Mouse (Mus musculus) liver, embryonic 11.5 days (tissue): Measurements from ENCODE around the gene Cyp26b1. TPM values are rescaled to one million over a fixed set of nuclear protein-coding genes. Genes with fewer than 3 reads are reported as not detected.

Experiments
- ATAC-seq: fragments of 200-750 bp; cut with Nextera tagmentation; replicated peaks from 2 replicates; pipeline ENCODE4 v1.8.0; 2017; ENCODE audit warnings: moderate number of reproducible peaks, mild to moderate bottlenecking, moderate TSS enrichment, moderate library complexity; ENCODE audit not compliant: low FRiP score
- DNase-seq: peaks from one replicate; pipeline ENCODE4 v3.0.0-alpha.2; 2017; ENCODE audit warnings: low spot score
- H3K27ac ChIP-seq: fragments of 300-500 bp; sonication (generic); 2 replicates; pipeline ENCODE4 v1.5.1; 2014; ENCODE audit warnings: mild to moderate bottlenecking, low read depth, low read length, control low read depth
- H3K27me3 ChIP-seq: fragments of 300-500 bp; sonication (generic); replicated peaks from 2 replicates; pipeline ENCODE4 v1.6.1; 2014; ENCODE audit warnings: low read length, mixed read lengths; ENCODE audit not compliant: control insufficient read depth, insufficient read depth
- H3K36me3 ChIP-seq: fragments of 300-500 bp; sonication (generic); 2 replicates; pipeline ENCODE4 v1.6.1; 2014; ENCODE audit warnings: mild to moderate bottlenecking, low read length, moderate library complexity, mixed read lengths; ENCODE audit not compliant: control insufficient read depth, insufficient read depth
- H3K4me1 ChIP-seq: fragments of 300-500 bp; sonication (generic); replicated peaks from 2 replicates; pipeline ENCODE4 v1.6.1; 2014; ENCODE audit warnings: low read length, mixed read lengths; ENCODE audit not compliant: control insufficient read depth, insufficient read depth
- H3K4me2 ChIP-seq: fragments of 300-500 bp; sonication (generic); 2 replicates; pipeline ENCODE4 v1.6.1; 2014; ENCODE audit warnings: mild to moderate bottlenecking, control low read depth, moderate library complexity
- H3K4me3 ChIP-seq: fragments of 300-500 bp; sonication (generic); 2 replicates; pipeline ENCODE4 v1.5.1; 2014; ENCODE audit warnings: low read depth, low read length, control low read depth
- H3K9ac ChIP-seq: fragments of 300-500 bp; sonication (generic); 2 replicates; pipeline ENCODE4 v1.6.1; 2014; ENCODE audit warnings: low read depth, low read length, control low read depth
- H3K9me3 ChIP-seq: fragments of 300-500 bp; sonication (generic); 2 replicates; pipeline ENCODE4 v1.6.1; 2016; ENCODE audit warnings: low read length, inconsistent platforms, mixed read lengths; ENCODE audit not compliant: control insufficient read depth
- WGBS: fragments of 180-500 bp; shearing (Covaris S2); extraction: QIAGEN DNeasy Blood & Tissue Kit; methylation state at CpG from one replicate; pipeline ENCODE4 v1.1.7; 2014; 5-methylcytosine and 5-hydroxymethylcytosine counted together
- polyA plus RNA-seq: library from polyadenylated mRNA; unstranded; fragments of >200 nt; fragmentation: Nextera tagmentation; extraction: Ambion mirVana; gene quantifications from 2 replicates; pipeline ENCODE4 v1.2.1, GENCODE M21; 2014

Gene Cyp26b1
- polyA plus RNA-seq, 1 experiment from 2014 or later: 1.0 TPM

- H3K27ac ChIP-seq: no peak overlapping the region
- no peaks in the 10 kb centered on the region for H3K9me3 ChIP-seq
- DNase-seq: no peak
- no peaks in the 10 kb centered on the region for H3K36me3 ChIP-seq
- H3K9ac ChIP-seq: no peak overlapping the region
- H3K27me3 ChIP-seq: no peaks in the 10 kb centered on the region
- no peak overlapping the region for H3K4me2 ChIP-seq
- 60% methylated on average over 7 of the region's 7 CpGs for WGBS
- H3K4me3 ChIP-seq: no peak overlapping the region
- no peak for ATAC-seq
- H3K4me1 ChIP-seq: no peaks in the 10 kb centered on the region
Measured at GRCm38 (mm10) chr6:84524901-84525601, 68.7 kb downstream of the Cyp26b1 start.
